Mouse (Mus musculus) liver, embryonic 11.5 days (tissue): Measurements from ENCODE around the gene Ugt1a6b. TPM values are rescaled to one million over a fixed set of nuclear protein-coding genes. Genes with fewer than 3 reads are reported as not detected.

ENCODE experiments used
- ATAC-seq: fragments of 200-750 bp; cut with Nextera tagmentation; replicated peaks from 2 replicates; pipeline ENCODE4 v1.8.0; 2017; ENCODE audit warnings: moderate number of reproducible peaks, mild to moderate bottlenecking, moderate TSS enrichment, moderate library complexity; ENCODE audit not compliant: low FRiP score
- DNase-seq: peaks from one replicate; pipeline ENCODE4 v3.0.0-alpha.2; 2017; ENCODE audit warnings: low spot score
- H3K27ac ChIP-seq: fragments of 300-500 bp; sonication (generic); 2 replicates; pipeline ENCODE4 v1.5.1; 2014; ENCODE audit warnings: mild to moderate bottlenecking, low read depth, low read length, control low read depth
- H3K27me3 ChIP-seq: fragments of 300-500 bp; sonication (generic); replicated peaks from 2 replicates; pipeline ENCODE4 v1.6.1; 2014; ENCODE audit warnings: low read length, mixed read lengths; ENCODE audit not compliant: control insufficient read depth, insufficient read depth
- H3K36me3 ChIP-seq: fragments of 300-500 bp; sonication (generic); 2 replicates; pipeline ENCODE4 v1.6.1; 2014; ENCODE audit warnings: mild to moderate bottlenecking, low read length, moderate library complexity, mixed read lengths; ENCODE audit not compliant: control insufficient read depth, insufficient read depth
- H3K4me1 ChIP-seq: fragments of 300-500 bp; sonication (generic); replicated peaks from 2 replicates; pipeline ENCODE4 v1.6.1; 2014; ENCODE audit warnings: low read length, mixed read lengths; ENCODE audit not compliant: control insufficient read depth, insufficient read depth
- H3K4me2 ChIP-seq: fragments of 300-500 bp; sonication (generic); 2 replicates; pipeline ENCODE4 v1.6.1; 2014; ENCODE audit warnings: mild to moderate bottlenecking, control low read depth, moderate library complexity
- H3K4me3 ChIP-seq: fragments of 300-500 bp; sonication (generic); 2 replicates; pipeline ENCODE4 v1.5.1; 2014; ENCODE audit warnings: low read depth, low read length, control low read depth
- H3K9ac ChIP-seq: fragments of 300-500 bp; sonication (generic); 2 replicates; pipeline ENCODE4 v1.6.1; 2014; ENCODE audit warnings: low read depth, low read length, control low read depth
- H3K9me3 ChIP-seq: fragments of 300-500 bp; sonication (generic); 2 replicates; pipeline ENCODE4 v1.6.1; 2016; ENCODE audit warnings: low read length, inconsistent platforms, mixed read lengths; ENCODE audit not compliant: control insufficient read depth
- WGBS: fragments of 180-500 bp; shearing (Covaris S2); extraction: QIAGEN DNeasy Blood & Tissue Kit; methylation state at CpG from one replicate; pipeline ENCODE4 v1.1.7; 2014; 5-methylcytosine and 5-hydroxymethylcytosine counted together
- polyA plus RNA-seq: library from polyadenylated mRNA; unstranded; fragments of >200 nt; fragmentation: Nextera tagmentation; extraction: Ambion mirVana; gene quantifications from 2 replicates; pipeline ENCODE4 v1.2.1, GENCODE M21; 2014

Gene Ugt1a6b
- polyA plus RNA-seq, 1 experiment from 2014 or later, result 0.11 TPM

DNA sequence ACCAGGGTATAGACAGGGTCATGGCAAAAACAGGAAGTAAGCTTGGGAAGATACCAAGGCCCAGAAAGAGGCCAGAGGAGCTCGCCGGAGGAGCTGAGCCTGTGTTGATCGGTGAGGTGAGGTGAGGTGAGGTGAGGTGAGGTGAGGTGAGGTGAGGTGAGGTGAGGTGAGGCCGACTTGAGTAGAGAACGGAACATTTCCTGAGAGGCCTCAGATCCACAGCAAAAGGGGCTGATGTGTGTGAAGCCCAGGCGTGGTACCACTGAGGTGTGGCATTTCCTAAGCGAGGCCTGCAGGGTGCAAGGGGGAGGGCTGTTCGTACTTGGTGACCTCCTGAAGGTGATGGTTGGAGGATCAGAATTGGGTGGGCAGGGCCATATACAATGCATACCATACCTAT is 150.1 kb downstream of the Ugt1a6b start:
- Histone ChIP-seq H3K4me2 (no peak overlapping the region), H3K4me1 (no peaks in the 10 kb centered on the region), H3K36me3 (no peaks in the 10 kb centered on the region), H3K27ac (no peak overlapping the region), H3K27me3 (no peaks in the 10 kb centered on the region), H3K9ac (no peak overlapping the region), H3K4me3 (no peak overlapping the region), H3K9me3 (peaks cover 80% of the 10 kb centered on the region)
- 69% methylated on average over 8 of the region's 8 CpGs for WGBS
- DNase-seq (no peak), ATAC-seq (no peak)

- no peak overlapping the region for H3K4me3 ChIP-seq
- ATAC-seq (no peak), DNase-seq (no peak)
- H3K9ac ChIP-seq, result no peak overlapping the region
- H3K9me3 ChIP-seq, result peaks cover 76% of the 10 kb centered on the region
- H3K4me1 ChIP-seq, result no peaks in the 10 kb centered on the region
- 69% methylated on average over 6 of the region's 6 CpGs for WGBS
- H3K36me3 ChIP-seq, result no peaks in the 10 kb centered on the region
- H3K27ac ChIP-seq, result no peak overlapping the region
- no peaks in the 10 kb centered on the region for H3K27me3 ChIP-seq
- H3K4me2 ChIP-seq, result no peak overlapping the region
These were observed 150.5 kb downstream of the Ugt1a6b start for GRCm38 (mm10) chr1:88253540-88253939.

DNA sequence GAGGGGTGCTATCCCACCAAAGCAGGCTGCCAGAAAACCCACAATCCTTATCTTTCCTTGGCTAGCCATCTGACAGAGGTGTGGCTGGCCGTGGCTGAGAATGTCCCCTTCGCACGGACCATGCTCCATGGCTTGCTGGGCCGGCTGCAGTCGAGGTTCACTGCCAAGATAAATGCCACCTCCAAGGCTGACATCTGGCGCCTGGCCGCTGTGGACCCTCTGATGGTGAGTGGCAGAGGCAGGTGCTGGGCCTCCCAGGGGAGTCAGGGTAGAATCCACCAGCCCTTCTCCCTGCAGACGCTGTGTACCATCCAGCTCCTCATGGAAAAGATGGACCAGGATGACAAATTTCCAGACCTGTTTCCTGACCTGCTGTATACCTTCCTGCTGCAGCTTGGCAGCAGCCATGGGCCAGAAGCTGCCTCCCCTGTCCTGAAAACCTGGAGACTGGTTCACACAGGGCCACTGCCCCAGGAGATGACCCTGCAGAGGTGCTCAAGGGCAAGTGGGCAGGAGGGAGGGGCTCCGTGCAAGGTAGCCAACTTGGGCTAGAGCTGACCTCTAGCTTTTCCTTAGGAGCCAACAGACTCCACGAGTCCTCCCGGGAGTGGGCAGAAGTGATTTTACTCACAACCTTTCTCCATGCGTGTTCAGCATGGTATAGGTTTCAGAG is 151.9 kb downstream of the Ugt1a6b start:
- Histone ChIP-seq H3K27ac (no peak overlapping the region), H3K4me1 (peaks cover 8% of the 10 kb centered on the region), H3K27me3 (no peaks in the 10 kb centered on the region), H3K4me2 (no peak overlapping the region), H3K4me3 (no peak overlapping the region), H3K9ac (no peak overlapping the region), H3K9me3 (peaks cover 62% of the 10 kb centered on the region), H3K36me3 (no peaks in the 10 kb centered on the region)
- no peak for ATAC-seq
- 79% methylated on average over 12 of the region's 12 CpGs for WGBS
- DNase-seq, result no peak

GRCm38 (mm10) chr1:88255466-88255857 is 152.4 kb downstream of the Ugt1a6b start:
- peaks cover 14% of the 10 kb centered on the region for H3K4me1 ChIP-seq
- DNase-seq (no peak), ATAC-seq (no peak)
- no peak overlapping the region for H3K4me2 ChIP-seq
- no peak overlapping the region for H3K9ac ChIP-seq
- peaks cover 57% of the 10 kb centered on the region for H3K9me3 ChIP-seq
- peaks cover under 1% of the 10 kb centered on the region; the same call in 1 of the 2 replicates for H3K36me3 ChIP-seq
- H3K27ac ChIP-seq, result no peak overlapping the region
- 63% methylated on average over 2 of the region's 2 CpGs for WGBS
- H3K27me3 ChIP-seq, result no peaks in the 10 kb centered on the region
- no peak overlapping the region for H3K4me3 ChIP-seq

- Histone ChIP-seq H3K27me3 (no peaks in the 10 kb centered on the region), H3K27ac (no peak overlapping the region), H3K4me1 (peaks cover 21% of the 10 kb centered on the region), H3K36me3 (peaks cover 6% of the 10 kb centered on the region), H3K9me3 (peaks cover 56% of the 10 kb centered on the region), H3K4me3 (no peak overlapping the region), H3K4me2 (no peak overlapping the region), H3K9ac (no peak overlapping the region)
- DNase-seq, result no peak
- 75% methylated on average over 13 of the region's 13 CpGs for WGBS
- ATAC-seq, result no peak
These were observed 153.1 kb downstream of the Ugt1a6b start for GRCm38 (mm10) chr1:88255989-88256754.

- DNase-seq (no peak), ATAC-seq (no peak)
- Histone ChIP-seq H3K36me3 (peaks cover 15% of the 10 kb centered on the region), H3K9me3 (peaks cover 55% of the 10 kb centered on the region), H3K4me1 (peaks cover 29% of the 10 kb centered on the region), H3K9ac (no peak overlapping the region), H3K4me3 (no peak overlapping the region), H3K4me2 (no peak overlapping the region), H3K27ac (no peak overlapping the region), H3K27me3 (no peaks in the 10 kb centered on the region)
- WGBS, result 72% methylated on average over 10 of the region's 10 CpGs
These were observed 154.0 kb downstream of the Ugt1a6b start for GRCm38 (mm10) chr1:88256886-88257663.

- no peak overlapping the region for H3K27ac ChIP-seq
- no peak for ATAC-seq
- peaks cover 35% of the 10 kb centered on the region for H3K4me1 ChIP-seq
- no peak overlapping the region for H3K4me3 ChIP-seq
- WGBS, result 79% methylated on average over 6 of the region's 6 CpGs
- peaks cover 21% of the 10 kb centered on the region for H3K36me3 ChIP-seq
- no peak overlapping the region for H3K9ac ChIP-seq
- H3K9me3 ChIP-seq, result peaks cover 49% of the 10 kb centered on the region
- no peak overlapping the region for H3K4me2 ChIP-seq
- H3K27me3 ChIP-seq, result no peaks in the 10 kb centered on the region
- DNase-seq, result no peak
These were observed 154.6 kb downstream of the Ugt1a6b start for GRCm38 (mm10) chr1:88257681-88258080.

DNA sequence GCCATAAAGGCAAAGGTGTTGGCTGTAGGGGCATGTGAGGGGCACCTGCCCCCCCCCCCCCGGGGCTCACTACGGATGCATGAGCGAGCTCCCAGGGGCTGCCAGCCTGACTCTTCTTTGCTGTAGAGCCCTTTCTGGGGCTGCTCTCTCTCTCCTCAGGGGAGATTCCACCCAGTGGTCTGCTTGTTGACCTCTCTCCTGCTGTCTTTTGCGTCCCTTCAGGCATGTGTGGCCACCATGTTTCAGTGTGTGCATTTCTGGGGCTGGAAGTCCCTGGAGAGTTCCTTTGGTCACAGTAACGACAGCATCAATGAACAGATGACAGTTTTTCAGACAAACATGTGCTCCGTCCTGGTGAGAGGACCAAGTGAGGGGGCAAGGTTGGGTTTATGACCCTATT is 155.3 kb downstream of the Ugt1a6b start:
- Histone ChIP-seq H3K9me3 (peaks cover 44% of the 10 kb centered on the region), H3K4me3 (no peak overlapping the region), H3K27me3 (no peaks in the 10 kb centered on the region), H3K4me1 (peaks cover 35% of the 10 kb centered on the region), H3K27ac (no peak overlapping the region), H3K4me2 (no peak overlapping the region), H3K36me3 (peaks cover 28% of the 10 kb centered on the region), H3K9ac (no peak overlapping the region)
- WGBS, result 69% methylated on average over 6 of the region's 6 CpGs
- no peak for DNase-seq
- ATAC-seq, result no peak
